Mouse (Mus musculus): ENCODE data around the gene Cntnap2.

DNA sequence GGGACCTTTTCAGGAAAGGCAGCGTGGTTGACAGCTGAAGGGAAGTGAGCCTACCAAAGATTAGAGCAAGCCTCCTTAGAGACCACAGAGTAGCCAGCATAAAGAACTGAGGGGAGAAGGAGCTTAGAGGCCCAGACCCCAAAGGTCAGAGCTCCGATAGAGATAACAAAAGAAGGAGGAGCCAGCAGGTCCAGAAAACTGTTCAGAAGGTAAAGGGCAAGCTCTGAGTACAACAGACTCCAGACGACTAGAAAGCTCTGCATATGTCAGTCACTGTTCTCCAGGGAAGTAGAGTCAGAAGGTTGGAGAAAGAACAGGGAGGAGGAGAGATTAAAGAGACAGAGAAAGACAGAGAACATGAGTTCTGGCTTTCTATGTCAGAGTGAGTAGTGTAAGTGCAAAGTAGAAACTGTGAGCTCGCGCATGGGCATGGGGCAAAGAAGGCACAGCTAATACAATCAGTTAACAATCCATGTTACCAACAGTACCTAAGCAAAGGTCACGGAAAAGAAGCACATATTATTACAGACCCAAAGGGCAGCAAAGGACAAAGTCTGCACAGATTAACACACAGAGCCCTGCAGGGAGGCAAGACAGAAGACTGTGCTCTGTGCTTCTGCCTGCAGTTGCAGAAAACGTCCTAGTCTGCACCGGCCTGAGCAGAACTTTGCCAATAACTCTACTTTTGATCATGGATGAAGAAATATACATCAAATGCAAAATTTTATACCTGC is 2247.1 kb downstream of the Cntnap2 start:
- TF ChIP-seq CTCF (IDR thresholded peaks at IDR 0.05) (no peak), POLR2A (IDR thresholded peaks at IDR 0.05; ENCODE audit: insufficient read depth, low read depth, low read length) (no peak)

Measured in heart, adult 2 months (tissue).